Mouse (Mus musculus): Measurements from ENCODE around the gene Hoxa4. TPM values are rescaled to one million over a fixed set of nuclear protein-coding genes. Genes with fewer than 3 reads are reported as not detected.

The Hoxa4 gene
- total and polyA plus RNA-seq, 3 experiments: not detected

DNA sequence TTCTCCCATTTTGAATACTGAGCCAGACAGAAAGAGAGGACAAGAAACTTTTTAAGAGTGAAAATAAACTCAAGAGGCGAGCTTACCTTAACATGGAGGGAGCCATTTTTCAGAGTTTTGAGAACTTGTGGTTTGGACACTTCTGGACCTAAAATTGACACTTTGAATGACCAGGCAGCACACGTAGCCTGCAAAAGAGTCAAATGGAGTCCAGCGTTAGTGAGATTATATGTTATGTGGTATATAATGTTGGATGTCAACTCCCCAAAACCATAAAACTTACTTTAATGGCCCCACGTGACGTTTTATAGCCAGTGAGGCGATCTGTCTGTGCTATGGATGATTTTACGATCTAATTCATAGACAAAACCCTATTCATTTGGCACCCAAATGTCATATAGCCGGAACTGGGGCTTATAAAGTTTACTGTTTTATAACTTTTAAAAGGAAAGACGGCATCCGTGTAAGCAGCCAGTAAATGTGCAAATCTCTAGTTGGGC lies 9.2 kb upstream of the Hoxa4 start:
- Histone ChIP-seq H3K36me3 (replicated peaks) (no peaks in the 10 kb centered on the region), H3K4me1 (ENCODE audit: insufficient read depth, low read depth, low read length) (no peaks in the 10 kb centered on the region), H3K9me3 (replicated peaks) (peaks cover 11% of the 10 kb centered on the region), H3K27me3 (ENCODE audit: insufficient read depth, low read length) (peaks cover 10% of the 10 kb centered on the region; the same call in 1 of the 2 replicates), H3K4me3 (ENCODE audit: low read depth, low read length) (no peak overlapping the region)
- DNase-seq (ENCODE audit: low spot score): no peak
- TF ChIP-seq GATA2 (IDR thresholded peaks at IDR 0.05; ENCODE audit: borderline replicate concordance, low read depth, low read length): no peak
- TF ChIP-seq CTCF (IDR thresholded peaks at IDR 0.05; ENCODE audit: low read depth, low read length): no peak
- no peak for TF ChIP-seq POLR2AphosphoS5 (IDR thresholded peaks at IDR 0.05; ENCODE audit: insufficient replicate concordance, low read depth, low read length)
- no peak for TF ChIP-seq GATA1 (IDR thresholded peaks at IDR 0.05; ENCODE audit: borderline replicate concordance, low read length)
- no peak for TF ChIP-seq TAL1 (conservative IDR thresholded peaks at IDR 0.05; ENCODE audit: low read depth, low read length)
- ATAC-seq (ENCODE audit: extremely low read depth, insufficient number of reproducible peaks, low FRiP score, poor library complexity, severe bottlenecking): no peak

DNA sequence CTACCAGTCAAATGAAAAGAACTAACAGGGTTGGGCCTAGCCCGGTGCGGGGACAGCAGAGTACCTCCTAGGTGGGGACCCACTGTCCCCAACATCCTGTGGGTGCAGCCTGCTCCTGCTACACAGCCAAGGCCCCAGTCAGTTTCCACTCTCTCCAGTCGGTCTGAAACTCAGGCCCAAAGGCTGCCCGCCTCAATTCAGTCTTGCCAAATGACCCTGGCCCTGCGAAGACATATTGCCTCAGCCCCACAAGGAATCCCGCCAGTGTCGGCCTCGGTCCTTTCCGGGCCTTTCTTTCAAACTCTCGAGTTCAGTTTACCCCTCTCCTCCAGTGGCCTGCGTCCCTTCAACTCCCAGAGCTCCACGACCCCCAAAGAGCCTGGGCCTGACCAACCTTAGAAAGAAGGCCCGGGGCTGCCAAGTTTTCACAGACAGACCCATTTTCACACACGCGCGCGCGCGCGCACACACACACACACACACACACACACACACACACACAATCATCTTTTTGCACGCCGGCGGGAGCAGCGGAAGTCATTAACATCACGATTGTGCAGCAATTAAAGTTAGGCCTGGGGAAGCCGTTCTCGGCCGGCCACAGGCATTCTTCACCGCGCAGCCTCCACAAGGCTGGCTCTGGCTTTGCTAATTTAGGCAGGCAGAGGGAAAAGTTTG lies 8.7 kb upstream of the Hoxa4 start:
- Histone ChIP-seq H3K9me3 (replicated peaks) (peaks cover 11% of the 10 kb centered on the region), H3K4me1 (ENCODE audit: insufficient read depth, low read depth, low read length) (no peaks in the 10 kb centered on the region), H3K27me3 (ENCODE audit: insufficient read depth, low read length) (peaks cover 10% of the 10 kb centered on the region; the same call in 1 of the 2 replicates), H3K36me3 (replicated peaks) (no peaks in the 10 kb centered on the region), H3K4me3 (ENCODE audit: low read depth, low read length) (no peak overlapping the region)
- DNase-seq (ENCODE audit: low spot score): no peak
- TF ChIP-seq TAL1 (conservative IDR thresholded peaks at IDR 0.05; ENCODE audit: low read depth, low read length) (no peak), CTCF (IDR thresholded peaks at IDR 0.05; ENCODE audit: low read depth, low read length) (no peak), GATA1 (IDR thresholded peaks at IDR 0.05; ENCODE audit: borderline replicate concordance, low read length) (no peak), POLR2AphosphoS5 (IDR thresholded peaks at IDR 0.05; ENCODE audit: insufficient replicate concordance, low read depth, low read length) (no peak), GATA2 (IDR thresholded peaks at IDR 0.05; ENCODE audit: borderline replicate concordance, low read depth, low read length) (no peak)
- ATAC-seq (ENCODE audit: extremely low read depth, insufficient number of reproducible peaks, low FRiP score, poor library complexity, severe bottlenecking): no peak

GRCm38 (mm10) chr6:52197271-52197670 lies 5.7 kb upstream of the Hoxa4 start:
- no peak for DNase-seq (ENCODE audit: low spot score)
- Histone ChIP-seq H3K36me3 (replicated peaks) (no peaks in the 10 kb centered on the region), H3K27me3 (ENCODE audit: insufficient read depth, low read length) (no peaks in the 10 kb centered on the region), H3K4me1 (ENCODE audit: insufficient read depth, low read depth, low read length) (no peaks in the 10 kb centered on the region), H3K4me3 (ENCODE audit: low read depth, low read length) (no peak overlapping the region), H3K9me3 (replicated peaks) (0 out of 2 replicates have a peak, but pooled peaks cover under 1% of the 10 kb centered on the region)
- no peak for ATAC-seq (ENCODE audit: extremely low read depth, insufficient number of reproducible peaks, low FRiP score, poor library complexity, severe bottlenecking)
- no peak for TF ChIP-seq CTCF (IDR thresholded peaks at IDR 0.05; ENCODE audit: low read depth, low read length)
- TF ChIP-seq GATA2 (IDR thresholded peaks at IDR 0.05; ENCODE audit: borderline replicate concordance, low read depth, low read length): no peak
- TF ChIP-seq TAL1 (conservative IDR thresholded peaks at IDR 0.05; ENCODE audit: low read depth, low read length): no peak
- TF ChIP-seq GATA1 (IDR thresholded peaks at IDR 0.05; ENCODE audit: borderline replicate concordance, low read length): no peak
- TF ChIP-seq POLR2AphosphoS5 (IDR thresholded peaks at IDR 0.05; ENCODE audit: insufficient replicate concordance, low read depth, low read length): no peak

- no peaks in the 10 kb centered on the region for H3K27me3 ChIP-seq (ENCODE audit: insufficient read depth, low read length)
- TF ChIP-seq TAL1 (conservative IDR thresholded peaks at IDR 0.05; ENCODE audit: low read depth, low read length) (no peak), GATA2 (IDR thresholded peaks at IDR 0.05; ENCODE audit: borderline replicate concordance, low read depth, low read length) (no peak)
Measured at GRCm38 (mm10) chr6:52196811-52197210, 5.3 kb upstream of the Hoxa4 start.

GRCm38 (mm10) chr6:52194690-52195089 lies 3.1 kb upstream of the Hoxa4 start:
- H3K36me3 ChIP-seq (replicated peaks): no peaks in the 10 kb centered on the region
- no peaks in the 10 kb centered on the region for H3K27me3 ChIP-seq (ENCODE audit: insufficient read depth, low read length)
- no peak overlapping the region for H3K4me3 ChIP-seq (ENCODE audit: low read depth, low read length)
- DNase-seq (ENCODE audit: low spot score): no peak
- H3K9me3 ChIP-seq (replicated peaks): peaks cover 10% of the 10 kb centered on the region
- TF ChIP-seq CTCF (IDR thresholded peaks at IDR 0.05; ENCODE audit: low read depth, low read length) (no peak), TAL1 (conservative IDR thresholded peaks at IDR 0.05; ENCODE audit: low read depth, low read length) (no peak), POLR2AphosphoS5 (IDR thresholded peaks at IDR 0.05; ENCODE audit: insufficient replicate concordance, low read depth, low read length) (no peak), GATA2 (IDR thresholded peaks at IDR 0.05; ENCODE audit: borderline replicate concordance, low read depth, low read length) (no peak), GATA1 (IDR thresholded peaks at IDR 0.05; ENCODE audit: borderline replicate concordance, low read length) (no peak)
- H3K4me1 ChIP-seq (ENCODE audit: insufficient read depth, low read depth, low read length): no peaks in the 10 kb centered on the region
- no peak for ATAC-seq (ENCODE audit: extremely low read depth, insufficient number of reproducible peaks, low FRiP score, poor library complexity, severe bottlenecking)

More at GRCm38 (mm10) chr6:52196811-52197210, 5.3 kb upstream of the Hoxa4 start:
- Histone ChIP-seq H3K36me3 (replicated peaks) (no peaks in the 10 kb centered on the region), H3K9me3 (replicated peaks) (peaks cover 5% of the 10 kb centered on the region), H3K4me3 (ENCODE audit: low read depth, low read length) (no peak overlapping the region), H3K4me1 (ENCODE audit: insufficient read depth, low read depth, low read length) (no peaks in the 10 kb centered on the region)
- DNase-seq (ENCODE audit: low spot score): no peak
- no peak for ATAC-seq (ENCODE audit: extremely low read depth, insufficient number of reproducible peaks, low FRiP score, poor library complexity, severe bottlenecking)

- no peaks in the 10 kb centered on the region for H3K27me3 ChIP-seq (ENCODE audit: insufficient read depth, low read length)
Measured at GRCm38 (mm10) chr6:52191860-52192550, 452 bp upstream of the Hoxa4 start.

More at GRCm38 (mm10) chr6:52191860-52192550, 452 bp upstream of the Hoxa4 start:
- no peak overlapping the region for H3K4me3 ChIP-seq (ENCODE audit: low read depth, low read length)
- peaks cover 10% of the 10 kb centered on the region for H3K9me3 ChIP-seq (replicated peaks)
- ATAC-seq (ENCODE audit: extremely low read depth, insufficient number of reproducible peaks, low FRiP score, poor library complexity, severe bottlenecking): no peak
- no peaks in the 10 kb centered on the region for H3K4me1 ChIP-seq (ENCODE audit: insufficient read depth, low read depth, low read length)
- DNase-seq (ENCODE audit: low spot score): no peak
- no peaks in the 10 kb centered on the region for H3K36me3 ChIP-seq (replicated peaks)
- TF ChIP-seq CTCF (IDR thresholded peaks at IDR 0.05; ENCODE audit: low read depth, low read length): no peak
- no peak for TF ChIP-seq GATA1 (IDR thresholded peaks at IDR 0.05; ENCODE audit: borderline replicate concordance, low read length)
- no peak for TF ChIP-seq TAL1 (conservative IDR thresholded peaks at IDR 0.05; ENCODE audit: low read depth, low read length)
- TF ChIP-seq GATA2 (IDR thresholded peaks at IDR 0.05; ENCODE audit: borderline replicate concordance, low read depth, low read length): no peak
- no peak for TF ChIP-seq POLR2AphosphoS5 (IDR thresholded peaks at IDR 0.05; ENCODE audit: insufficient replicate concordance, low read depth, low read length)

Data from G1E (cell line).